In the genomic region with DNA sequence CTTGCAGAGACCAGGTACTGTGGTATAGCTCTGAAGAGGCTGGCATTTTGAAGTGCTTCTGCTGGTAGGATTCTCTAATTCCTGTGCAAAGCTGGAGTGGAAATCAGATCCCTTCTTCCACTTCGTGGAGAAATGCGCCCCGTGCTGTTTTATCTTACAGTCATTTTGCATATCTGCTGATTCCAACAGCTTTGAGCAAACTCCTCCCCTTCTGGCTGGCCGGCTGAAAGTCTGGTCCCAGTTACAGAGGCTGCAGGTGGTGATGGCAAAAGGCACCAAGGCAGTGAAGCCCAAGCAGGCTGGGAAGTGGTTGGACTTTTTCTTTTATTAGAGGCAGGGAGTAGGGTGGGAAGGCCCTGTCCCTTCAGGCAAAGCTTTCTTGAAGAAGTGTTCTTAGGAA, we compare ENCODE assay signal across 9 mouse cellular contexts.
DNase-seq lines count a peak whose midpoint lies in the region; ATAC-seq lines count a peak whose summit lies in the region.
"Had no signal": no experiment of that assay in that cellular context is flagged by ENCODE, and none has a peak within 500 bp of the region (broad histone marks: within the 10 kb centered on the region; RNA-seq: fewer than 3 reads in every experiment).

No protein-coding gene starts in this region.

- H3K4me1 ChIP-seq in hindbrain, embryonic 13.5 days (replicated peaks), result peaks cover 43% of the 10 kb centered on the region
- H3K4me1 ChIP-seq in hindbrain, embryonic 12.5 days, result peaks cover 23% of the 10 kb centered on the region
- H3K4me1 ChIP-seq in embryonic facial prominence, embryonic 13.5 days, result peaks cover 34% of the 10 kb centered on the region
- H3K4me1 ChIP-seq in heart, embryonic 14.5 days (ENCODE audit: control insufficient read depth in 2 of 2, insufficient read depth in 2 of 2, low read length in 2 of 2), result peaks cover 21 to 37% of the 10 kb centered on the region in 2 experiments
- peaks cover 9% of the 10 kb centered on the region for H3K4me1 ChIP-seq in limb, embryonic 11.5 days (ENCODE audit: control insufficient read depth, insufficient read depth, low read length)

- WGBS in hindbrain, embryonic 13.5 days, result 8% methylated on average over 4 of the region's 4 CpGs
- whole genome bisulfite sequencing in hindbrain, embryonic 12.5 days, result 6% methylated on average over 4 of the region's 4 CpGs
- WGBS in embryonic facial prominence, embryonic 13.5 days, result 2% methylated on average over 4 of the region's 4 CpGs
- WGBS in heart, embryonic 14.5 days, result 2% methylated on average over 4 of the region's 4 CpGs
- WGBS in limb, embryonic 11.5 days, result 2% methylated on average over 4 of the region's 4 CpGs

- H3K4me3 ChIP-seq in hindbrain, embryonic 13.5 days, result no peak overlapping the region
- no peak overlapping the region for H3K4me3 ChIP-seq in hindbrain, embryonic 12.5 days
- H3K4me3 ChIP-seq in embryonic facial prominence, embryonic 13.5 days, result no peak overlapping the region
- peak overlapping the region in 1 of 2 experiments; percentile 3; a peak in 1 of 4 replicates for H3K4me3 ChIP-seq in heart, embryonic 14.5 days (ENCODE audit: control insufficient read depth in 1 of 2, insufficient read depth in 1 of 2, low read depth in 1 of 2, low read length in 2 of 2)
- H3K4me3 ChIP-seq in limb, embryonic 11.5 days (ENCODE audit: low read depth, low read length), result no peak overlapping the region

- H3K36me3 ChIP-seq in hindbrain, embryonic 13.5 days, result no peaks in the 10 kb centered on the region
- H3K36me3 ChIP-seq in hindbrain, embryonic 12.5 days, result no peaks in the 10 kb centered on the region
- no peaks in the 10 kb centered on the region for H3K36me3 ChIP-seq in embryonic facial prominence, embryonic 13.5 days
- H3K36me3 ChIP-seq in heart, embryonic 14.5 days (ENCODE audit: control insufficient read depth, insufficient read depth, low read length), result no peaks in the 10 kb centered on the region
- H3K36me3 ChIP-seq in limb, embryonic 11.5 days (ENCODE audit: control insufficient read depth, insufficient read depth, low read length), result no peaks in the 10 kb centered on the region
- H3K36me3 ChIP-seq: G1E had no signal

- peak overlapping the region; percentile 26; the same call in 1 of the 2 replicates for H3K27ac ChIP-seq in hindbrain, embryonic 13.5 days
- H3K27ac ChIP-seq in hindbrain, embryonic 12.5 days, result no peak overlapping the region; the same call in 1 of the 2 replicates
- peak overlapping the region; percentile 78 for H3K27ac ChIP-seq in embryonic facial prominence, embryonic 13.5 days
- peak overlapping the region; percentile 76 to 77 for H3K27ac ChIP-seq in heart, embryonic 14.5 days (replicated peaks in 1 of 2; ENCODE audit: control insufficient read depth in 1 of 2, insufficient read depth in 1 of 2, low read depth in 2 of 2, low read length in 2 of 2)
- no peak overlapping the region for H3K27ac ChIP-seq in limb, embryonic 11.5 days (replicated peaks; ENCODE audit: low read depth, low read length)

- DNase-seq in R1 (ENCODE audit: low read depth, low spot score), result peak; percentile 8
- peak; percentile 49 for DNase-seq in limb, embryonic 11.5 days (ENCODE audit: low spot score)
- peak; percentile 26 for DNase-seq in neural tube, embryonic 10.5 days (ENCODE audit: extremely low spot score, low spot score)
- DNase-seq in frontal cortex, postnatal 25 days (ENCODE audit: low spot score in 2 of 2), result no peak

- ATAC-seq in hindbrain, embryonic 13.5 days (ENCODE audit: low FRiP score), result no peak
- no peak for ATAC-seq in hindbrain, embryonic 12.5 days (ENCODE audit: low FRiP score)
- peak; percentile 49; the same call in 1 of the 2 replicates for ATAC-seq in embryonic facial prominence, embryonic 13.5 days (ENCODE audit: insufficient number of reproducible peaks, insufficient read depth, low FRiP score, low TSS enrichment, low read depth)
- ATAC-seq in heart, embryonic 14.5 days (ENCODE audit: insufficient number of reproducible peaks, insufficient read depth, low FRiP score, low read depth), result no peak
- ATAC-seq in limb, embryonic 11.5 days (ENCODE audit: insufficient number of reproducible peaks, low FRiP score, low TSS enrichment, low read depth), result no peak

- H3K4me2 ChIP-seq in hindbrain, embryonic 13.5 days, result no peak overlapping the region
- H3K4me2 ChIP-seq in hindbrain, embryonic 12.5 days (replicated peaks), result no peak overlapping the region
- H3K4me2 ChIP-seq in embryonic facial prominence, embryonic 13.5 days, result peak overlapping the region; percentile 91
- peak overlapping the region; percentile 82 for H3K4me2 ChIP-seq in heart, embryonic 14.5 days (ENCODE audit: low read length)
- peak overlapping the region; percentile 24; the same call in 1 of the 2 replicates for H3K4me2 ChIP-seq in limb, embryonic 11.5 days (ENCODE audit: low read depth, severe bottlenecking)

- no peaks in the 10 kb centered on the region for H3K9me3 ChIP-seq in hindbrain, embryonic 13.5 days
- no peaks in the 10 kb centered on the region for H3K9me3 ChIP-seq in hindbrain, embryonic 12.5 days (replicated peaks)
- H3K9me3 ChIP-seq in embryonic facial prominence, embryonic 13.5 days, result no peaks in the 10 kb centered on the region
- no peaks in the 10 kb centered on the region for H3K9me3 ChIP-seq in heart, embryonic 14.5 days (ENCODE audit: control insufficient read depth, low read length)
- H3K9me3 ChIP-seq in limb, embryonic 11.5 days (ENCODE audit: control insufficient read depth, low read length), result no peaks in the 10 kb centered on the region

- peaks cover 13% of the 10 kb centered on the region for H3K27me3 ChIP-seq in hindbrain, embryonic 13.5 days
- peaks cover 7% of the 10 kb centered on the region for H3K27me3 ChIP-seq in hindbrain, embryonic 12.5 days
- no peaks in the 10 kb centered on the region for H3K27me3 ChIP-seq in embryonic facial prominence, embryonic 13.5 days
- no peaks in the 10 kb centered on the region for H3K27me3 ChIP-seq in heart, embryonic 14.5 days (ENCODE audit: control insufficient read depth, insufficient read depth, low read length)
- H3K27me3 ChIP-seq in limb, embryonic 11.5 days (ENCODE audit: control insufficient read depth, insufficient read depth, low read length), result no peaks in the 10 kb centered on the region

- H3K9ac ChIP-seq in hindbrain, embryonic 13.5 days, result no peak overlapping the region
- H3K9ac ChIP-seq in hindbrain, embryonic 12.5 days, result no peak overlapping the region
- no peak overlapping the region for H3K9ac ChIP-seq in embryonic facial prominence, embryonic 13.5 days
- peak overlapping the region; percentile 49 for H3K9ac ChIP-seq in heart, embryonic 14.5 days (ENCODE audit: low read length)
- H3K9ac ChIP-seq in limb, embryonic 11.5 days (ENCODE audit: low read length), result no peak overlapping the region

Comparison
In these comparisons a context has a peak if more than half of its experiments do, and no peak if none do; other contexts are left out.
1. H3K27ac ChIP-seq: peak in hindbrain, embryonic 13.5 days (single experiment), embryonic facial prominence, embryonic 13.5 days (single experiment) and heart, embryonic 14.5 days (2 of 2); none in hindbrain, embryonic 12.5 days (single experiment) and limb, embryonic 11.5 days (single experiment).
2. H3K4me2 ChIP-seq: peak in embryonic facial prominence, embryonic 13.5 days (single experiment), heart, embryonic 14.5 days (single experiment) and limb, embryonic 11.5 days (single experiment); none in hindbrain, embryonic 13.5 days (single experiment) and hindbrain, embryonic 12.5 days (single experiment).
3. DNase-seq: peak in R1 (single experiment), limb, embryonic 11.5 days (single experiment) and neural tube, embryonic 10.5 days (single experiment); none in frontal cortex, postnatal 25 days (0 of 2).